Mouse (Mus musculus) testis, postnatal 10 days (tissue): ENCODE results near the gene Fzd10.

Experiments
- DNase-seq: peaks from one replicate; pipeline ENCODE4 v3.0.0; 2021; ENCODE audit warnings: low spot score

Gene Fzd10

GRCm38 (mm10) chr5:128601036-128602019, 684 bp downstream of the Fzd10 start:
- DNase-seq: no peak

DNA sequence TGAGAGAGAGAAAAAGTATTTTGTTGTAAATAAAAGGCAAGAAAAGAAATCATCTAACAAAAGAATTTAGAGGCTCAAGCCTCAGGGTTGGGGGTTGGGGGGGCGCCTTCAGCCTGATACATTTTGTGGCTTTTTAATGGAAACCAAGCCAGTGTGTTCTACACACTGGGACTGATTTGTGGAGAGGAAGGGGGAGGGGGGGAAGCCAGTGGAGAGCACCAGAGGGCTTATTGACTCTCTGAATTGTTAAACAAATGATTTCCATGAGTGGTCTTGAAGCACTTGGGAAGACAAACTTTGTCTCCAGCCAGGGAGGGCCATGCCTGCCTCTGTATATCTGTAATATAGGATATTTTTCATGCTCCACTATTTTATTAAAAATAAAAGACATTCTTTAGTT, 3.0 kb downstream of the Fzd10 start:
- DNase-seq: no peak

DNA sequence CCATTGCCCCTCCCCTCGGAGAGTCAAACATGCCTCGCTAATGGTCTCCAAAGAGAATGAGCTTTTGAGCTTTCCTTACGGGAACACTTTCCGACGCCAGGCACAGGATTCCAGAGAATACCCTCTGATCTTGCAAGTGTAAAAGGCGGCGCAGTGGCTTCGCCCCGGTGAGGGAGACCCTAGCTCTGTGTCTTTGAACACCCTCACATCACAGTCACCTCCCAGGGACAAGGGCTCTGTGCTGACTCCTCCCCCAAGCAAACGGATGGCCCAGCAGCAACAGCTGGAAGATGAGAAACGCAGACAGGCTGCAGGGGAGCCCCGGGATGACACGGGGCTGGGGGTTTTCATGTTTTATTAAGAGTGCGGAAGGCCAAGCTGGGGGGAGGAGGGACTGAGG, 6.0 kb downstream of the Fzd10 start:
- DNase-seq: no peak

DNA sequence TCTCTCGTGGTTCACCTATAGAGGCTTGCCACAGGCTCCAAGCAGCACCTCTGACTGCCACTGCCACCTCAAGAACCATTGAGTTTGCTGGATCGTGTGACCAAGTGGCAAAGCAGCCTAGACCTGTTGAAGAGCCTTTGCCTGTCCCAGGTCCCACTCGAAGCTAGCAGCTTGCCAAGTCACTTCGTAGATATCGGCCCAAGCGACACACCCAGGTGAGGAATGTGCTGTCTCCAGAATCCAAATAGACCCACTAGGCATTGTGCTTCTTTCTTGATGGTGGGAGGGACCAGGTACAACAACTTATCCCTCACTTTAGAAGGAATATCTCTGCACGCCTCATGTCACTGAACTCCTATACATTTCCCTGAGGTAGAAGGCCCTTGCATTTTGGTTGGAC, 8.4 kb downstream of the Fzd10 start:
- DNase-seq: no peak

GRCm38 (mm10) chr5:128617621-128618020, 17.0 kb downstream of the Fzd10 start:
- no peak for DNase-seq

DNA sequence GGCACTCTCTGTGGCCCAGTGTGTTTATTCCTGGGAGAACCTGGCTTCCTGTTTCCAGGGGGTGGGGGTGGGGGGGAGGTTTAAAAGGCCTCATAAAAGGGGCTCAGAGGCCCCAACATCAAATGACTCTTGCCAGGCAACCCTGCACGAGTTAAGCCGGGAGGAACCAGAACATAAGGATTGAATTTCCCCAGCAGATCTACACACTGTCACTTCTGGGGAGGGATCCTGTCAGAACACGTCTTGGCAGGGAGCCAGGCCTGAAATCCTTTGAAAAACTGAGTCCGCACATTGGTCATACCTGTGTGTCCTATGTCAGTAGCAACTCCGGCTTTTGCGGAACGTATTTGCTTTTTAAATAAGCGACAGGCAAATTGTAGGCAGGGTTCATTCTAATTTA, 19.3 kb downstream of the Fzd10 start:
- no peak for DNase-seq

GRCm38 (mm10) chr5:128620408-128620807, 19.8 kb downstream of the Fzd10 start:
- no peak for DNase-seq

DNA sequence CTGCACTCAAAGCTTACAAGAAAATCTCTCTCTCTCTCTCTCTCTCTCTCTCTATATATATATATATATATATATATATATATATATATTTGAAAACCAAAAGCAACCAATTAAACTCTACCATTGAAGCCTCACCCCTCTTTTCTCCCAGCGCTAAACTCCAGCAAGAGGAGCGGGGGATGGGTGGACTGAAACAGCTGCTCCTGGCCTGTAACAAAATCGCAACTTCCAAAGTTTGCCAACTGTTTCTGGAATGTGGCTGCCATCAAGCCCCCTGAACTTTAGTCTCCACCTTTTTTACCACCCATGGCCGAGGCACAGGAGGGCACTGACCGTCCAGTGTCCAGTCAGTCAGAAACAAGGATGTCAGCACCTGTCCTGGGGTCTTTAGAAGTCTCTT, 27.1 kb downstream of the Fzd10 start:
- no peak for DNase-seq

DNA sequence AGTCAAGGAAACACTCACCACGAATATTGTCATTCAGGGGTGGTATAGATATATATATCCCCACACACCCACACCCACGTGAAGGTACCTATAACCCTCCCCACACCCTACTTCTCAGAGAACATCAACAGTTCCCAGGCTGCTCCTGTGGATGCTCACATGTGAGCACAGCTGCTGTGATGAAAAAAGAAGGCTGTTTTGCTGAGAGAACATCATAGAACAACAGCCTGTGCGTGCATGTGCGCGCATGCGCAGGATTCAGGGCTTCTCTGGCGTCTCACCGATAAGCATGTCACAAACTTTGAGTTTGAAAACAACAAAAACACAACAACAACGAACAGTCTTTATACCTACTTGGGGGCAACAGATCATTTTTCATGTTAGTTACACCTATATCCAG, 36.0 kb downstream of the Fzd10 start:
- DNase-seq: no peak

DNA sequence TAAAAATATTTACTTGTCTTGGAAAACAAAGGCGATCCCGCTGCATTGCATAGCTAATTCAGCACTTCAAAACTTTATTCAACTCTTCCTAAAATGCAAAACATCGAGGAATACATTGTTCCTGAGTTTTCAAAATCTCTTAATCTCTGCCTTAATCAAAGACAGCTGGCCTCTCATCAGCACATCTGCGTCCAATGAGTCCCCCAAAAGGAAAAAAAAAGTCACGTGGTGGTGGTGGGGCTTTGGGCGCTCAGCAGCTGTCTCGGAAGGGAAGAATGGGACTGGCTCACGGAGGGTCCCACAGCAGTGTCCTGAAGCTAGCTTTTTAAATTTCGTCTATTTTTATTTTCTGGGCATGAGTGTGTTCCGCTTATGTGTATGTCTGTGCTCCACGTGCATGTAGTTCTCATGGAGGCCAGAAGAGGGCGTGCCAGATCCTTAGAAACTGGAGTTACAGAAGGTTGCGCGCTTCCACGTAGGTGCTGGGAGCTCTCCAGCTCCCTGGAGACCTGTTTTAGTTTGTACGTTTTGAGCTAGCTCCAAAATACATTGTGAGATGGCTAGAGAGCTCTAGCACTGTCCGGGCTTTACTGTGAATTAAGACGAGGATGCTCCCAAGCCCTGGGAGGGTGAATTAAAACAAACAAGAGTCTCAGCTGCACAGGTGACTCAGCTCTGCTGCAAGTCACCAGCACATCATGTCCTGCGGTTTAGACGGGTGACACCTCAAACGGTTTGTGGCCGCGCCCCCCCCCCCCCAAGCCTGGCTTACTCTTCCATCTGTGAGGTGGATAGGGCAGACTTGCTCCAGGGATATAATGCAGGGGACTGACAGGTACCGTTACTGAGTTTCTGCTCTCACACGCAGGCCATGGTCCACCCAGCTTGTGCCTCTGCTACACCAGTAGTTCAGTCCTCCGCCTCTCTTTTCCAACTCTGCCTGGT, 36.7 kb downstream of the Fzd10 start:
- no peak for DNase-seq

DNA sequence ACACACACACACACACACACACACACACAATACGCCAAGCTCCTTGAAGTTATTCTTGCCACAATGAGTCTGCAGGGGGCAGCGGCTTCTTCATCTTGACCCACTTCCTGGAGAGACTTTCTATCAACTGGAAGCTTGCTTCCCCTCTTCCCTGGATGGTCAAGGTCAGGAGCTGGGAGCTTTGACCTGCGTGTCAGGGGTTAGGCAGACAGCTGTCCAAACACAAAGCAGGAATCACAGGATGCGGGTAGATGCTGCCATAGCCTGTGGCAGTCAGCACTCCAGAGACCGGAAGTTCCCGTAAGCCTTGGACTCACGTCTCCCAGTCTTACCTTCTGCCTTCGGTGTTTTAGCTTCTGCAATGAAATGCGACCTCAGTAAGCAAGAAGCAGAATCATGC, 38.1 kb downstream of the Fzd10 start:
- no peak for DNase-seq

- DNase-seq: no peak
These were observed 42.4 kb downstream of the Fzd10 start for GRCm38 (mm10) chr5:128643065-128643464.

- no peak for DNase-seq
These were observed 45.1 kb downstream of the Fzd10 start for GRCm38 (mm10) chr5:128645720-128646119.

GRCm38 (mm10) chr5:128646286-128646685, 45.6 kb downstream of the Fzd10 start:
- DNase-seq: no peak

GRCm38 (mm10) chr5:128647221-128647730, 46.6 kb downstream of the Fzd10 start:
- no peak for DNase-seq

DNA sequence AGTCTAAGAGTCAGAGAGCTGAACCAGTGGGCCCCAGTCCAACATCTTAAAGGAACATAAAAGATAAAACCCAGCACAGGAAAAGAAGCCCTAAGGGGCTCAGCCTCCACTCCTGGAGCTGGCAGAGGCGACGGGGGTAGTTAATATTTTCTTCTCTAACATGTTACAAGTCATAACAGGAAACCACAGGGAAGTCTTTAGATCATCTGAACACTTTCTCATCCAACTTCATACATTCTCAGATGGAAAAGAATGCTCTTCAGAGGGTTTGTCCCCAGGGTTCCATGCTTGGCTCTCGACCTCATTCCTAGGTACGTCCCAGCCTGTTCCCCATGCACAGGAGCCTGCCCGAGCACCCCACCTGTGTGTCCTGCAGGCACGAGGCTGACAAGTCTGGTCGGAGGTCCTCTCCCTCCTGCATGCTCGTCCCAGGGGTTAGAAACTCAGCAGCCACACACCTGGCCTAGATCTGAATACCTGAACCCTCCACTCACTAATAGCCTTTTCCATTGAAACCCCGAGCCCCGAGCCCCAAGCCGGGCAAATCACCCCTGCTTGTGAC, 48.8 kb downstream of the Fzd10 start:
- no peak for DNase-seq
